Mouse (Mus musculus): ENCODE results near the gene Rps26. TPM values are rescaled to one million over a fixed set of nuclear protein-coding genes. Genes with fewer than 3 reads are reported as not detected.

Rps26 gene
- polyA plus RNA-seq, 1 experiment from 2014 or later, result 629 TPM

GRCm38 (mm10) chr10:128606483-128606882 lies 20.1 kb downstream of the Rps26 start:
- H3K36me3 ChIP-seq (ENCODE audit: control insufficient read depth, insufficient read depth, low read length), result no peaks in the 10 kb centered on the region
- DNase-seq (ENCODE audit: low spot score) (no peak), ATAC-seq (replicated peaks; ENCODE audit: low FRiP score) (no peak)
- H3K27ac ChIP-seq (ENCODE audit: low read depth, low read length), result no peak overlapping the region
- H3K4me3 ChIP-seq (ENCODE audit: low read depth, low read length), result no peak overlapping the region
- WGBS, result 50% methylated on average over 2 of the region's 2 CpGs
- no peaks in the 10 kb centered on the region for H3K27me3 ChIP-seq (ENCODE audit: control insufficient read depth, insufficient read depth, low read length)
- H3K9ac ChIP-seq (ENCODE audit: low read length), result no peak overlapping the region
- no peaks in the 10 kb centered on the region for H3K9me3 ChIP-seq (ENCODE audit: control insufficient read depth, low read length)
- H3K4me1 ChIP-seq (replicated peaks; ENCODE audit: control insufficient read depth, insufficient read depth, low read length), result no peaks in the 10 kb centered on the region
- H3K4me2 ChIP-seq (ENCODE audit: low read depth, low read length, severe bottlenecking), result no peak overlapping the region

- no peaks in the 10 kb centered on the region for H3K27me3 ChIP-seq (ENCODE audit: control insufficient read depth, insufficient read depth, low read length)
- H3K4me1 ChIP-seq (replicated peaks; ENCODE audit: control insufficient read depth, insufficient read depth, low read length), result no peaks in the 10 kb centered on the region
- no peak for DNase-seq (ENCODE audit: low spot score)
- H3K27ac ChIP-seq (ENCODE audit: low read depth, low read length), result no peak overlapping the region
- ATAC-seq (replicated peaks; ENCODE audit: low FRiP score), result no peak
- H3K36me3 ChIP-seq (ENCODE audit: control insufficient read depth, insufficient read depth, low read length), result no peaks in the 10 kb centered on the region
- H3K9ac ChIP-seq (ENCODE audit: low read length), result no peak overlapping the region
- no peaks in the 10 kb centered on the region for H3K9me3 ChIP-seq (ENCODE audit: control insufficient read depth, low read length)
- no peak overlapping the region for H3K4me3 ChIP-seq (ENCODE audit: low read depth, low read length)
- WGBS, result 95% methylated on average over 4 of the region's 4 CpGs
- H3K4me2 ChIP-seq (ENCODE audit: low read depth, low read length, severe bottlenecking), result no peak overlapping the region
These were observed 23.9 kb downstream of the Rps26 start for GRCm38 (mm10) chr10:128602470-128603128.

- Histone ChIP-seq H3K9ac (ENCODE audit: low read length) (no peak overlapping the region), H3K4me3 (ENCODE audit: low read depth, low read length) (no peak overlapping the region)
- 90% methylated on average over 1 of the region's 1 CpGs for WGBS
These were observed 25.0 kb downstream of the Rps26 start for GRCm38 (mm10) chr10:128601499-128601898.

GRCm38 (mm10) chr10:128598476-128598875 lies 28.1 kb downstream of the Rps26 start:
- Histone ChIP-seq H3K9me3 (ENCODE audit: control insufficient read depth, low read length) (no peaks in the 10 kb centered on the region), H3K4me1 (replicated peaks; ENCODE audit: control insufficient read depth, insufficient read depth, low read length) (no peaks in the 10 kb centered on the region), H3K27me3 (ENCODE audit: control insufficient read depth, insufficient read depth, low read length) (no peaks in the 10 kb centered on the region), H3K27ac (ENCODE audit: low read depth, low read length) (no peak overlapping the region), H3K36me3 (ENCODE audit: control insufficient read depth, insufficient read depth, low read length) (no peaks in the 10 kb centered on the region), H3K4me3 (ENCODE audit: low read depth, low read length) (no peak overlapping the region), H3K4me2 (ENCODE audit: low read depth, low read length, severe bottlenecking) (no peak overlapping the region), H3K9ac (ENCODE audit: low read length) (no peak overlapping the region)
- no peak for DNase-seq (ENCODE audit: low spot score)
- ATAC-seq (replicated peaks; ENCODE audit: low FRiP score), result no peak
- WGBS, result 89% methylated on average over 2 of the region's 2 CpGs

More at GRCm38 (mm10) chr10:128601499-128601898, 25.0 kb downstream of the Rps26 start:
- Histone ChIP-seq H3K9me3 (ENCODE audit: control insufficient read depth, low read length) (no peaks in the 10 kb centered on the region), H3K4me1 (replicated peaks; ENCODE audit: control insufficient read depth, insufficient read depth, low read length) (no peaks in the 10 kb centered on the region), H3K4me2 (ENCODE audit: low read depth, low read length, severe bottlenecking) (no peak overlapping the region), H3K27ac (ENCODE audit: low read depth, low read length) (no peak overlapping the region), H3K36me3 (ENCODE audit: control insufficient read depth, insufficient read depth, low read length) (no peaks in the 10 kb centered on the region), H3K27me3 (ENCODE audit: control insufficient read depth, insufficient read depth, low read length) (no peaks in the 10 kb centered on the region)
- DNase-seq (ENCODE audit: low spot score) (no peak), ATAC-seq (replicated peaks; ENCODE audit: low FRiP score) (no peak)

- DNase-seq (ENCODE audit: low spot score), result no peak
- Histone ChIP-seq H3K4me2 (ENCODE audit: low read depth, low read length, severe bottlenecking) (no peak overlapping the region), H3K9ac (ENCODE audit: low read length) (no peak overlapping the region), H3K27me3 (ENCODE audit: control insufficient read depth, insufficient read depth, low read length) (peaks cover 19% of the 10 kb centered on the region), H3K4me3 (ENCODE audit: low read depth, low read length) (no peak overlapping the region), H3K4me1 (replicated peaks; ENCODE audit: control insufficient read depth, insufficient read depth, low read length) (0 out of 2 replicates have a peak, but pooled peaks cover 2% of the 10 kb centered on the region), H3K27ac (ENCODE audit: low read depth, low read length) (no peak overlapping the region), H3K36me3 (ENCODE audit: control insufficient read depth, insufficient read depth, low read length) (no peaks in the 10 kb centered on the region), H3K9me3 (ENCODE audit: control insufficient read depth, low read length) (no peaks in the 10 kb centered on the region)
- ATAC-seq (replicated peaks; ENCODE audit: low FRiP score), result no peak
- WGBS, result 82% methylated on average over 5 of the region's 5 CpGs
These were observed 33.8 kb downstream of the Rps26 start for GRCm38 (mm10) chr10:128592797-128593196.

GRCm38 (mm10) chr10:128591436-128591835 lies 35.1 kb downstream of the Rps26 start:
- ATAC-seq (replicated peaks; ENCODE audit: low FRiP score) (no peak), DNase-seq (ENCODE audit: low spot score) (no peak)
- H3K4me3 ChIP-seq (ENCODE audit: low read depth, low read length), result no peak overlapping the region
- peaks cover 27% of the 10 kb centered on the region for H3K27me3 ChIP-seq (ENCODE audit: control insufficient read depth, insufficient read depth, low read length)
- H3K4me2 ChIP-seq (ENCODE audit: low read depth, low read length, severe bottlenecking), result no peak overlapping the region
- no peak overlapping the region for H3K9ac ChIP-seq (ENCODE audit: low read length)
- 92% methylated on average over 6 of the region's 6 CpGs for WGBS
- no peaks in the 10 kb centered on the region for H3K9me3 ChIP-seq (ENCODE audit: control insufficient read depth, low read length)
- H3K27ac ChIP-seq (ENCODE audit: low read depth, low read length), result no peak overlapping the region
- 0 out of 2 replicates have a peak, but pooled peaks cover 2% of the 10 kb centered on the region for H3K4me1 ChIP-seq (replicated peaks; ENCODE audit: control insufficient read depth, insufficient read depth, low read length)
- no peaks in the 10 kb centered on the region for H3K36me3 ChIP-seq (ENCODE audit: control insufficient read depth, insufficient read depth, low read length)

GRCm38 (mm10) chr10:128590193-128590690 lies 36.3 kb downstream of the Rps26 start:
- peak overlapping the region; percentile 98 for H3K4me2 ChIP-seq (ENCODE audit: low read depth, low read length, severe bottlenecking)
- no peaks in the 10 kb centered on the region for H3K9me3 ChIP-seq (ENCODE audit: control insufficient read depth, low read length)
- H3K36me3 ChIP-seq (ENCODE audit: control insufficient read depth, insufficient read depth, low read length), result no peaks in the 10 kb centered on the region
- DNase-seq (ENCODE audit: low spot score), result peak; percentile 90
- under 1% methylated on average over 37 of the region's 43 CpGs for WGBS
- peak overlapping the region; percentile 50 for H3K9ac ChIP-seq (ENCODE audit: low read length)
- peak; percentile 75 for ATAC-seq (replicated peaks; ENCODE audit: low FRiP score)
- H3K4me3 ChIP-seq (ENCODE audit: low read depth, low read length), result peak overlapping the region; percentile 64
- no peak overlapping the region for H3K27ac ChIP-seq (ENCODE audit: low read depth, low read length)
- 0 out of 2 replicates have a peak, but pooled peaks cover 2% of the 10 kb centered on the region for H3K4me1 ChIP-seq (replicated peaks; ENCODE audit: control insufficient read depth, insufficient read depth, low read length)
- H3K27me3 ChIP-seq (ENCODE audit: control insufficient read depth, insufficient read depth, low read length), result peaks cover 27% of the 10 kb centered on the region

- H3K27ac ChIP-seq (ENCODE audit: low read depth, low read length), result no peak within 1 kb of the TSS
- H3K4me1 ChIP-seq (replicated peaks; ENCODE audit: control insufficient read depth, insufficient read depth, low read length), result 0 out of 2 replicates have a peak, but pooled peaks cover 2% of the 10 kb centered on the region
- peak within 1 kb of the TSS; percentile 98 for H3K4me2 ChIP-seq (ENCODE audit: low read depth, low read length, severe bottlenecking)
- ATAC-seq (replicated peaks; ENCODE audit: low FRiP score) (peak; percentile 40), DNase-seq (ENCODE audit: low spot score) (peak; percentile 72)
- no peaks in the 10 kb centered on the region for H3K9me3 ChIP-seq (ENCODE audit: control insufficient read depth, low read length)
- H3K36me3 ChIP-seq (ENCODE audit: control insufficient read depth, insufficient read depth, low read length), result no peaks in the 10 kb centered on the region
- peak within 1 kb of the TSS; percentile 64 for H3K4me3 ChIP-seq (ENCODE audit: low read depth, low read length)
- peaks cover 27% of the 10 kb centered on the region for H3K27me3 ChIP-seq (ENCODE audit: control insufficient read depth, insufficient read depth, low read length)
- H3K9ac ChIP-seq (ENCODE audit: low read length), result peak within 1 kb of the TSS; percentile 50
- WGBS, result under 1% methylated on average over 43 of the region's 43 CpGs
These were observed 36.9 kb downstream of the Rps26 start, which contains the start of gene Erbb3 for GRCm38 (mm10) chr10:128589464-128590192. Gene Erbb3, minus strand, starts transcription at chr10:128589652.

All from forebrain, embryonic 11.5 days (tissue).